Mouse (Mus musculus) E14TG2a.4 (cell line): ENCODE data around the gene Lamtor2.

Experiments
- CTCF ChIP-seq: conservative IDR thresholded peaks from 2 replicates; pipeline ENCODE4 v1.5.1; 2014; ENCODE audit warnings: low read length
- NANOG ChIP-seq: IDR thresholded peaks from 2 replicates; pipeline ENCODE4 v1.6.1; 2014; ENCODE audit warnings: borderline replicate concordance, low read length, mixed read lengths
- POU5F1 ChIP-seq: IDR thresholded peaks from 2 replicates; pipeline ENCODE4 v1.6.1; 2014; ENCODE audit warnings: low read length, borderline replicate concordance

DNA sequence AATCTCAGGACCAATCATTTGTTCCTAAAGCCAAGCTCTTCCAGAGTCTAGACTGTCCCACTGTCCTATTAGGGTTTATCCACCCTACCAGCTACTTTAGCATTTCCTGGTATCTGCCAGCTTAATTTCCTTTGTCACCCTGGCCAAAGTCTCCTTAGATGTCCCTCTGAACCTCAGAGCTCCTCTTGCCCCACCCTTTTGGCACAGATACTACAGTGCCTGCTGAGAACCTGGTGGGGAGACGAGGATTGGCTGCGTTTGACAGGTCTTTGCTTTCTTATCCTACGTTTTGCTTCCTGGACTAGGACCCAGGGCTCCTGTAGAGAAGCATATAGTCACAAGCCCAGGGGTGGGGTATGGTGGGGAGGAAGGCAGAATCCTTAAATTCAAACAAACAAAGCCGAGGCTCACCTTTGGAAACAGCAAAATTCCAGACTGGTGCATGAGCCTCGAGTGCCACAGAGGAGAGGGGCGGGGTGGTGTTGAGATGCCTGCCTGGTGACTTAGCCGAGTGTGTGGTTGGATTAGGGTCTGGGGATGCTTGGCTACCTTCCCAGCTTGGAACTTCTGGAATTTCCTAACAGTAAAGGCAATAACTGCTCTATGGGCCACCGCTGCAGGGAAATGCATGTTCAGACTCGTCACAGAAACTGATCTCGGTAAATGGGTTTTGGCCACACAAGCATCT is 41.2 kb upstream of the Lamtor2 start:
- TF ChIP-seq CTCF (no peak), NANOG (no peak), POU5F1 (no peak)
